Mouse (Mus musculus) liver, postnatal 0 days (tissue): Measurements from ENCODE around the gene Epyc.

Source experiments
- CTCF ChIP-seq: sonication (generic); IDR thresholded peaks from 2 replicates; pipeline ENCODE4 v1.5.1; 2016; ENCODE audit warnings: antibody characterized with exemption, low read depth
- EP300 ChIP-seq: IDR thresholded peaks from 2 replicates; pipeline ENCODE4 v1.6.1; 2016; ENCODE audit warnings: antibody characterized with exemption, low read depth, mild to moderate bottlenecking

- TF ChIP-seq EP300 (no peak), CTCF (no peak)
These were observed 15.6 kb downstream of the Epyc start for GRCm38 (mm10) chr10:97659489-97659888.
